8 mouse cellular contexts compared by ENCODE assay signal in genomic region chr17:46483561-46484001, GRCm38 (mm10). TPM values are rescaled to one million over a fixed set of nuclear protein-coding genes. Genes with fewer than 3 reads are reported as not detected.
DNase-seq lines count a peak whose midpoint lies in the region; ATAC-seq and TF ChIP-seq lines count a peak whose summit lies in the region.

No protein-coding gene starts in this region.

- peak; percentile 37; the same call in 1 of the 2 replicates for ATAC-seq in hindbrain, embryonic 11.5 days (ENCODE audit: low FRiP score)
- no peak for ATAC-seq in erythroblast, adult 5-6 weeks (replicated peaks; ENCODE audit: low FRiP score, poor library complexity, severe bottlenecking)

- H3K4me1 ChIP-seq in ES-Bruce4 (ENCODE audit: control insufficient read depth, insufficient read depth, low read length) = peaks cover 3% of the 10 kb centered on the region
- peaks cover 8% of the 10 kb centered on the region for H3K4me1 ChIP-seq in hindbrain, embryonic 11.5 days (replicated peaks; ENCODE audit: control insufficient read depth, insufficient read depth, low read length)

- TF ChIP-seq POLR2A in ES-Bruce4 (IDR thresholded peaks at IDR 0.05; ENCODE audit: insufficient read depth, low read length) = no peak

- H3K4me2 ChIP-seq in hindbrain, embryonic 11.5 days (replicated peaks; ENCODE audit: low read depth, low read length) = peak overlapping the region; percentile 53

- H3K9me3 ChIP-seq in ES-Bruce4 (replicated peaks; ENCODE audit: control insufficient read depth, insufficient read depth, low read length, poor library complexity, severe bottlenecking) = no peaks in the 10 kb centered on the region
- no peaks in the 10 kb centered on the region for H3K9me3 ChIP-seq in hindbrain, embryonic 11.5 days (ENCODE audit: control insufficient read depth, low read length)

- no peak for TF ChIP-seq CTCF in ES-Bruce4 (IDR thresholded peaks at IDR 0.05; ENCODE audit: low read depth, low read length)

- peak overlapping the region; percentile 64 for H3K4me3 ChIP-seq in ES-Bruce4 (ENCODE audit: low read depth, low read length)
- peak overlapping the region; percentile 27 for H3K4me3 ChIP-seq in hindbrain, embryonic 11.5 days (ENCODE audit: low read depth, low read length)

- no peak overlapping the region for H3K9ac ChIP-seq in ES-Bruce4 (ENCODE audit: low read depth, poor library complexity, severe bottlenecking)
- H3K9ac ChIP-seq in hindbrain, embryonic 11.5 days (ENCODE audit: low read depth, low read length) = peak overlapping the region; percentile 20; the same call in 1 of the 2 replicates

- WGBS in hindbrain, embryonic 11.5 days = 4% methylated on average over 16 of the region's 16 CpGs

- H3K27ac ChIP-seq in ES-Bruce4 (ENCODE audit: insufficient read depth, low read length) = no peak overlapping the region
- no peak overlapping the region for H3K27ac ChIP-seq in hindbrain, embryonic 11.5 days (ENCODE audit: low read depth, low read length)

- no peaks in the 10 kb centered on the region for H3K36me3 ChIP-seq in ES-Bruce4 (ENCODE audit: control insufficient read depth, insufficient read depth, low read length, poor library complexity, severe bottlenecking)
- H3K36me3 ChIP-seq in hindbrain, embryonic 11.5 days (ENCODE audit: control insufficient read depth, insufficient read depth, low read length) = no peaks in the 10 kb centered on the region
- no peaks in the 10 kb centered on the region for H3K36me3 ChIP-seq in splenic B cell, adult 2 months (ENCODE audit: control insufficient read depth, insufficient read depth, low read length, poor library complexity, severe bottlenecking)

- H3K27me3 ChIP-seq in ES-Bruce4 (ENCODE audit: control insufficient read depth, insufficient read depth, low read length, poor library complexity, severe bottlenecking) = peaks cover 8% of the 10 kb centered on the region
- peaks cover 21% of the 10 kb centered on the region for H3K27me3 ChIP-seq in hindbrain, embryonic 11.5 days (ENCODE audit: control insufficient read depth, insufficient read depth, low read length)
- no peaks in the 10 kb centered on the region; the same call in 1 of the 2 replicates for H3K27me3 ChIP-seq in splenic B cell, adult 2 months (ENCODE audit: control insufficient read depth, insufficient read depth, low read length, poor library complexity, severe bottlenecking)

- peak; percentile 70 for DNase-seq in 416B (ENCODE audit: low read depth)
- peak; percentile 79 for DNase-seq in embryo, embryonic 10.5 days (ENCODE audit: low spot score)
- peak; percentile 68 for DNase-seq in hindbrain, embryonic 11.5 days (ENCODE audit: low spot score)
- DNase-seq in layer of hippocampus, postnatal 10 days (ENCODE audit: low spot score in 2 of 2) = peak; percentile 38 to 48
- DNase-seq in lung, postnatal 36 days = peak; percentile 39
- DNase-seq in splenic B cell, adult 2 months (ENCODE audit: low read depth, low spot score) = peak; percentile 25

- TF ChIP-seq EP300 in ES-Bruce4 (IDR thresholded peaks at IDR 0.05; ENCODE audit: insufficient read depth, low read depth, low read length) = 0 out of 2 replicates have a peak, but pooled peaks have one; percentile 28

RNA-seq across cellular contexts. Expression of gene Ttbk1, which starts 3.9 kb away (rescaled TPM):
- 0.90 and 1.3 TPM in 2 replicates for polyA plus RNA-seq in ES-Bruce4 (2011; ENCODE audit: insufficient read depth, insufficient read length, low read depth, missing spikeins)
- polyA plus RNA-seq in hindbrain, embryonic 11.5 days (2014; fragmentation: Nextera tagmentation; extraction: Ambion mirVana) = 2.3 and 2.4 TPM in 2 replicates
- 100 to 1,000 TPM; 106 to 107 TPM for total RNA-seq in layer of hippocampus, postnatal 10 days (2021)
- not detected in 2 replicates for total RNA-seq in erythroblast, adult 5-6 weeks (2015; ENCODE audit: low replicate concordance)
- total RNA-seq in erythroblast, adult 5-6 weeks (2017; ENCODE audit: low replicate concordance) = not detected in 2 replicates

RNA-seq across cellular contexts. Expression of gene Dnph1, which starts 12.9 kb away (rescaled TPM):
- 21.8 and 24.1 TPM in 2 replicates for polyA plus RNA-seq in ES-Bruce4 (2011; ENCODE audit: insufficient read depth, insufficient read length, low read depth, missing spikeins)
- polyA plus RNA-seq in hindbrain, embryonic 11.5 days (2014; fragmentation: Nextera tagmentation; extraction: Ambion mirVana) = 59.7 and 64.7 TPM in 2 replicates
- 1 to 10 TPM; 6.0 to 7.6 TPM for total RNA-seq in layer of hippocampus, postnatal 10 days (2021)
- 2.7 and 3.3 TPM in 2 replicates for total RNA-seq in erythroblast, adult 5-6 weeks (2015; ENCODE audit: low replicate concordance)
- 1.5 and 4.0 TPM in 2 replicates for total RNA-seq in erythroblast, adult 5-6 weeks (2017; ENCODE audit: low replicate concordance)

RNA-seq across cellular contexts. Expression of gene Slc22a7, which starts 45.3 kb away (rescaled TPM):
- 6.0 and 6.1 TPM in 2 replicates for polyA plus RNA-seq in ES-Bruce4 (2011; ENCODE audit: insufficient read depth, insufficient read length, low read depth, missing spikeins)
- not detected in 2 replicates for polyA plus RNA-seq in hindbrain, embryonic 11.5 days (2014; fragmentation: Nextera tagmentation; extraction: Ambion mirVana)
- total RNA-seq in layer of hippocampus, postnatal 10 days (2021) = under 1 TPM; 0.48 to 0.76 TPM
- not detected in 2 replicates for total RNA-seq in erythroblast, adult 5-6 weeks (2015; ENCODE audit: low replicate concordance)
- total RNA-seq in erythroblast, adult 5-6 weeks (2017; ENCODE audit: low replicate concordance) = not detected in 2 replicates

RNA-seq across cellular contexts. Expression of gene Crip3, which starts 54.9 kb away (rescaled TPM):
- polyA plus RNA-seq in ES-Bruce4 (2011; ENCODE audit: insufficient read depth, insufficient read length, low read depth, missing spikeins) = 1.3 TPM in 1 of 2 replicates, not detected in the other
- 0.74 and 0.86 TPM in 2 replicates for polyA plus RNA-seq in hindbrain, embryonic 11.5 days (2014; fragmentation: Nextera tagmentation; extraction: Ambion mirVana)
- total RNA-seq in layer of hippocampus, postnatal 10 days (2021) = 1 to 10 TPM; 3.0 to 4.4 TPM
- total RNA-seq in erythroblast, adult 5-6 weeks (2015; ENCODE audit: low replicate concordance) = not detected in 2 replicates
- total RNA-seq in erythroblast, adult 5-6 weeks (2017; ENCODE audit: low replicate concordance) = not detected in 2 replicates

Comparison
In these comparisons a context has a peak if more than half of its experiments do, and no peak if none do; other contexts are left out.
1. DNase-seq: peak in every context shown above with its lines; median percentile 79 in embryo, embryonic 10.5 days; 70 in 416B; 68 in hindbrain, embryonic 11.5 days; 43 in layer of hippocampus, postnatal 10 days; 39 in lung, postnatal 36 days; 25 in splenic B cell, adult 2 months.
2. RNA of gene Ttbk1, which starts 3.9 kb away (total RNA-seq): 106 to 107 TPM in layer of hippocampus, postnatal 10 days; not detected in erythroblast, adult 5-6 weeks; every median in the first group is over 100 times any median in the second.